Mouse (Mus musculus) midbrain, embryonic 14.5 days (tissue): Measurements from ENCODE around the gene Fstl3. TPM values are rescaled to one million over a fixed set of nuclear protein-coding genes. Genes with fewer than 3 reads are reported as not detected.

ENCODE experiments used
- polyA plus RNA-seq: library from polyadenylated mRNA; unstranded; fragments of >200 nt; fragmentation: Nextera tagmentation; extraction: Ambion mirVana; gene quantifications from 2 replicates; pipeline ENCODE4 v1.2.1, GENCODE M21; 2014

Gene Fstl3
- polyA plus RNA-seq, 1 experiment from 2014 or later, result 1.5 TPM

Other genes with a start within 250 kb of the Fstl3 start
- 14.7 and 19.1 TPM in 2 replicates for gene Plpp2, start 243.5 kb upstream of the Fstl3 start, polyA plus RNA-seq
- 48.8 and 64.3 TPM in 2 replicates for gene Mier2, start 222.1 kb upstream of the Fstl3 start, polyA plus RNA-seq
- not detected in 2 replicates for gene Theg, start 189.9 kb upstream of the Fstl3 start, polyA plus RNA-seq
- gene C2cd4c, start 163.2 kb upstream of the Fstl3 start, polyA plus RNA-seq, result 0.84 and 1.4 TPM in 2 replicates
- 17.2 and 21.6 TPM in 2 replicates for gene Shc2, start 139.4 kb upstream of the Fstl3 start, polyA plus RNA-seq
- 0.17 and 0.40 TPM in 2 replicates for gene Odf3l2, start 131.5 kb upstream of the Fstl3 start, polyA plus RNA-seq
- 0.31 and 1.00 TPM in 2 replicates for gene Madcam1, start 112.7 kb upstream of the Fstl3 start, polyA plus RNA-seq
- 94.4 and 110 TPM in 2 replicates for gene Tpgs1, start 107.9 kb upstream of the Fstl3 start, polyA plus RNA-seq
- gene Cdc34, start 95.1 kb upstream of the Fstl3 start, polyA plus RNA-seq, result 80.4 and 94.9 TPM in 2 replicates
- gene Gzmm, start 88.3 kb upstream of the Fstl3 start, polyA plus RNA-seq, result 1.1 and 1.5 TPM in 2 replicates
- gene Bsg, start 72.8 kb upstream of the Fstl3 start, polyA plus RNA-seq, result 680 and 689 TPM in 2 replicates
- 0.89 and 1.9 TPM in 2 replicates for gene Hcn2, start 60.6 kb upstream of the Fstl3 start, polyA plus RNA-seq
- gene Polrmt, start 30.7 kb upstream of the Fstl3 start, polyA plus RNA-seq, result 35.9 and 39.8 TPM in 2 replicates
- gene Fgf22, start 22.2 kb upstream of the Fstl3 start, polyA plus RNA-seq, result 0.87 and 1.0 TPM in 2 replicates
- gene Rnf126, start 10.3 kb upstream of the Fstl3 start, polyA plus RNA-seq, result 92.8 and 94.6 TPM in 2 replicates
- 0.30 TPM in 1 of 2 replicates, not detected in the other for gene Prss57, start 13.7 kb downstream of the Fstl3 start, polyA plus RNA-seq
- gene Palm, start 16.3 kb downstream of the Fstl3 start, polyA plus RNA-seq, result 270 and 307 TPM in 2 replicates
- gene Misp, start 43.7 kb downstream of the Fstl3 start, polyA plus RNA-seq, result 0.45 and 1.5 TPM in 2 replicates
- 47.5 and 74.0 TPM in 2 replicates for gene Ptbp1, start 77.2 kb downstream of the Fstl3 start, polyA plus RNA-seq
- 14.9 and 16.7 TPM in 2 replicates for gene Prtn3, start 97.2 kb downstream of the Fstl3 start, polyA plus RNA-seq
- gene Plppr3, start 97.4 kb downstream of the Fstl3 start, polyA plus RNA-seq, result 342 and 375 TPM in 2 replicates
- gene Elane, start 109.0 kb downstream of the Fstl3 start, polyA plus RNA-seq, result not detected in 2 replicates
- not detected in 2 replicates for gene Cfd, start 113.6 kb downstream of the Fstl3 start, polyA plus RNA-seq
- 57.2 and 58.8 TPM in 2 replicates for gene Med16, start 131.7 kb downstream of the Fstl3 start, polyA plus RNA-seq
- gene Gm26602, start 133.6 kb downstream of the Fstl3 start, polyA plus RNA-seq, result 3.5 and 8.6 TPM in 2 replicates
- 2.4 and 2.9 TPM in 2 replicates for gene Kiss1r, start 139.7 kb downstream of the Fstl3 start, polyA plus RNA-seq
- 220 and 229 TPM in 2 replicates for gene R3hdm4, start 143.9 kb downstream of the Fstl3 start, polyA plus RNA-seq
- 2.4 and 4.0 TPM in 2 replicates for gene Arid3a, start 149.8 kb downstream of the Fstl3 start, polyA plus RNA-seq
- 89.6 and 117 TPM in 2 replicates for gene Wdr18, start 182.9 kb downstream of the Fstl3 start, polyA plus RNA-seq
- gene Grin3b, start 193.4 kb downstream of the Fstl3 start, polyA plus RNA-seq, result 0.39 and 0.53 TPM in 2 replicates
- 20.7 and 28.4 TPM in 2 replicates for gene Tmem259, start 207.1 kb downstream of the Fstl3 start, polyA plus RNA-seq
- gene Cnn2, start 211.3 kb downstream of the Fstl3 start, polyA plus RNA-seq, result 10.9 and 35.0 TPM in 2 replicates
- gene Abca7, start 219.2 kb downstream of the Fstl3 start, polyA plus RNA-seq, result 3.7 and 4.1 TPM in 2 replicates
- gene Arhgap45, start 239.4 kb downstream of the Fstl3 start, polyA plus RNA-seq, result 0.39 and 1.4 TPM in 2 replicates